Mouse (Mus musculus) gastrocnemius, postnatal 14 days (tissue): ENCODE measurements around the gene Dpf3. TPM values are rescaled to one million over a fixed set of nuclear protein-coding genes. Genes with fewer than 3 reads are reported as not detected.

ENCODE experiments used
- DNase-seq: peaks from one replicate; pipeline ENCODE4 v3.0.0; 2021; ENCODE audit warnings: mixed read lengths
- intact Hi-C: fragments of 180-260 bp; cut with DNase I; formaldehyde crosslinking; loops from one replicate; pipeline ENCODE4 v1.15.1; 2025; ENCODE audit warnings: low total_unique reads
- total RNA-seq, 2 experiments: library from RNA; stranded (reverse); gene quantifications; 2 replicates each; pipeline ENCODE4 v1.2.3; 2021

Dpf3 gene
- total RNA-seq, 2 experiments from 2014 or later, result 18.7 to 19.5 TPM

- no peak for DNase-seq
- intact Hi-C loops, result no loop called here
Measured at GRCm38 (mm10) chr12:83499256-83499655, 11.7 kb upstream of the Dpf3 start.

- intact Hi-C loops, result no loop called here
- no peak for DNase-seq
Measured at GRCm38 (mm10) chr12:83497959-83498358, 10.4 kb upstream of the Dpf3 start.

GRCm38 (mm10) chr12:83496736-83497135 lies 9.2 kb upstream of the Dpf3 start:
- no peak for DNase-seq
- intact Hi-C loops, result no loop called here

GRCm38 (mm10) chr12:83496336-83496735 lies 8.8 kb upstream of the Dpf3 start:
- intact Hi-C loops, result no loop called here
- no peak for DNase-seq

GRCm38 (mm10) chr12:83495961-83496282 lies 8.4 kb upstream of the Dpf3 start:
- intact Hi-C loops, result no loop called here
- DNase-seq, result no peak

- intact Hi-C loops, result no loop called here
Measured at GRCm38 (mm10) chr12:83495248-83495960, 7.9 kb upstream of the Dpf3 start.

GRCm38 (mm10) chr12:83494196-83494595 lies 6.7 kb upstream of the Dpf3 start:
- DNase-seq, result no peak
- intact Hi-C loops, result no loop called here

More at GRCm38 (mm10) chr12:83495248-83495960, 7.9 kb upstream of the Dpf3 start:
- DNase-seq, result peak; percentile 29

- DNase-seq, result no peak
- intact Hi-C loops, result no loop called here
Measured at GRCm38 (mm10) chr12:83492808-83493207, 5.3 kb upstream of the Dpf3 start.

- intact Hi-C loops, result no loop called here
- DNase-seq, result no peak
Measured at GRCm38 (mm10) chr12:83491609-83492008, 4.1 kb upstream of the Dpf3 start.

- DNase-seq, result no peak
- intact Hi-C loops, result no loop called here
Measured at GRCm38 (mm10) chr12:83489748-83490147, 2.2 kb upstream of the Dpf3 start.

GRCm38 (mm10) chr12:83488211-83488941 lies 860 bp upstream of the Dpf3 start:
- DNase-seq, result no peak

GRCm38 (mm10) chr12:83486671-83487461 lies 650 bp downstream of the Dpf3 start:
- DNase-seq, result peak; percentile 66
- intact Hi-C loops, result no loop called here

More at GRCm38 (mm10) chr12:83488211-83488941, 860 bp upstream of the Dpf3 start:
- intact Hi-C loops, result no loop called here

- intact Hi-C loops, result no loop called here
- no peak for DNase-seq
Measured at GRCm38 (mm10) chr12:83485911-83486670, 1.4 kb downstream of the Dpf3 start.

- DNase-seq, result no peak
- intact Hi-C loops, result no loop called here
Measured at GRCm38 (mm10) chr12:83484855-83485745, 2.4 kb downstream of the Dpf3 start.

GRCm38 (mm10) chr12:83483653-83484052 lies 3.9 kb downstream of the Dpf3 start:
- DNase-seq, result no peak
- intact Hi-C loops, result no loop called here

- intact Hi-C loops, result no loop called here
- no peak for DNase-seq
Measured at GRCm38 (mm10) chr12:83481439-83481838, 6.1 kb downstream of the Dpf3 start.

GRCm38 (mm10) chr12:83479818-83480401 lies 7.6 kb downstream of the Dpf3 start:
- intact Hi-C loops, result no loop called here
- no peak for DNase-seq

GRCm38 (mm10) chr12:83479140-83479539 lies 8.4 kb downstream of the Dpf3 start:
- DNase-seq, result no peak
- intact Hi-C loops, result no loop called here
